Mouse (Mus musculus): Measurements from ENCODE around the gene Cpsf2. TPM values are rescaled to one million over a fixed set of nuclear protein-coding genes. Genes with fewer than 3 reads are reported as not detected.
"Not testable (repeated sequence)": the region's sequence is repeated elsewhere in the genome, so short reads cannot be mapped to it uniquely, and the experiment has no call there.

Cpsf2 gene
- polyA plus RNA-seq, 1 experiment from 2014 or later: 43.3 TPM

GRCm38 (mm10) chr12:101957942-101958544 is 17.7 kb upstream of the Cpsf2 start, which contains the start of gene Atxn3:
Gene Atxn3 (minus strand): TSS chr12:101958246.
- DNase-seq (ENCODE audit: low spot score) (peak; percentile 95), ATAC-seq (ENCODE audit: low FRiP score) (peak; percentile 100)
- Histone ChIP-seq H3K4me3 (ENCODE audit: low read depth, low read length) (peak within 1 kb of the TSS; percentile 86), H3K36me3 (ENCODE audit: control insufficient read depth, insufficient read depth, low read length) (no peaks in the 10 kb centered on the region), H3K4me2 (replicated peaks; ENCODE audit: low read depth, low read length) (peak within 1 kb of the TSS; percentile 54), H3K9ac (ENCODE audit: low read depth, low read length) (peak within 1 kb of the TSS; percentile 93), H3K9me3 (ENCODE audit: control insufficient read depth, low read length) (no peaks in the 10 kb centered on the region), H3K27ac (ENCODE audit: low read depth, low read length) (peak within 1 kb of the TSS; percentile 59; the same call in 1 of the 2 replicates), H3K4me1 (replicated peaks; ENCODE audit: control insufficient read depth, insufficient read depth, low read length) (no peaks in the 10 kb centered on the region), H3K27me3 (ENCODE audit: control insufficient read depth, insufficient read depth, low read length) (no peaks in the 10 kb centered on the region)
- under 1% methylated on average over 50 of the region's 54 CpGs for WGBS

- WGBS: 65% methylated on average over 9 of the region's 9 CpGs
- ATAC-seq (ENCODE audit: low FRiP score) (no peak; the same call in 1 of the 2 replicates), DNase-seq (ENCODE audit: low spot score) (no peak)
- Histone ChIP-seq H3K9me3 (ENCODE audit: control insufficient read depth, low read length) (no peaks in the 10 kb centered on the region), H3K27ac (ENCODE audit: low read depth, low read length) (no peak overlapping the region), H3K4me1 (replicated peaks; ENCODE audit: control insufficient read depth, insufficient read depth, low read length) (no peaks in the 10 kb centered on the region), H3K4me3 (ENCODE audit: low read depth, low read length) (0 out of 2 replicates have a peak overlapping the region, but pooled peaks have one; percentile 86), H3K27me3 (ENCODE audit: control insufficient read depth, insufficient read depth, low read length) (no peaks in the 10 kb centered on the region), H3K9ac (ENCODE audit: low read depth, low read length) (no peak overlapping the region), H3K36me3 (ENCODE audit: control insufficient read depth, insufficient read depth, low read length) (no peaks in the 10 kb centered on the region), H3K4me2 (replicated peaks; ENCODE audit: low read depth, low read length) (no peak overlapping the region; the same call in 1 of the 2 replicates)
Observed at GRCm38 (mm10) chr12:101958556-101958955, 17.2 kb upstream of the Cpsf2 start.

GRCm38 (mm10) chr12:101958960-101959780 is 16.6 kb upstream of the Cpsf2 start:
- not testable (repeated sequence) for H3K4me2 ChIP-seq (replicated peaks; ENCODE audit: low read depth, low read length); H3K4me3 ChIP-seq (ENCODE audit: low read depth, low read length); ATAC-seq (ENCODE audit: low FRiP score); H3K27ac ChIP-seq (ENCODE audit: low read depth, low read length); H3K36me3 ChIP-seq (ENCODE audit: control insufficient read depth, insufficient read depth, low read length); H3K27me3 ChIP-seq (ENCODE audit: control insufficient read depth, insufficient read depth, low read length); H3K9me3 ChIP-seq (ENCODE audit: control insufficient read depth, low read length); DNase-seq (ENCODE audit: low spot score); H3K9ac ChIP-seq (ENCODE audit: low read depth, low read length); H3K4me1 ChIP-seq (replicated peaks; ENCODE audit: control insufficient read depth, insufficient read depth, low read length)
- 90% methylated on average over 5 of the region's 5 CpGs for WGBS

- no peaks in the 10 kb centered on the region for H3K27me3 ChIP-seq (ENCODE audit: control insufficient read depth, insufficient read depth, low read length)
- H3K4me1 ChIP-seq (replicated peaks; ENCODE audit: control insufficient read depth, insufficient read depth, low read length): no peaks in the 10 kb centered on the region
- no peak overlapping the region for H3K9ac ChIP-seq (ENCODE audit: low read depth, low read length)
- no peak overlapping the region for H3K4me3 ChIP-seq (ENCODE audit: low read depth, low read length)
- DNase-seq (ENCODE audit: low spot score) (no peak), ATAC-seq (ENCODE audit: low FRiP score) (no peak)
- H3K9me3 ChIP-seq (ENCODE audit: control insufficient read depth, low read length): no peaks in the 10 kb centered on the region
- 94% methylated on average over 2 of the region's 2 CpGs for whole genome bisulfite sequencing
- no peaks in the 10 kb centered on the region for H3K36me3 ChIP-seq (ENCODE audit: control insufficient read depth, insufficient read depth, low read length)
- H3K27ac ChIP-seq (ENCODE audit: low read depth, low read length): no peak overlapping the region
- H3K4me2 ChIP-seq (replicated peaks; ENCODE audit: low read depth, low read length): no peak overlapping the region
Observed at GRCm38 (mm10) chr12:101971311-101971710, 4.5 kb upstream of the Cpsf2 start.

GRCm38 (mm10) chr12:101972230-101972629 is 3.6 kb upstream of the Cpsf2 start:
- 95% methylated on average over 3 of the region's 3 CpGs for WGBS
- no peak overlapping the region for H3K9ac ChIP-seq (ENCODE audit: low read depth, low read length)
- no peak for ATAC-seq (ENCODE audit: low FRiP score)

GRCm38 (mm10) chr12:101974571-101974970 is 1.2 kb upstream of the Cpsf2 start:
- H3K4me2 ChIP-seq (replicated peaks; ENCODE audit: low read depth, low read length): peak overlapping the region; percentile 48
- no peaks in the 10 kb centered on the region for H3K27me3 ChIP-seq (ENCODE audit: control insufficient read depth, insufficient read depth, low read length)
- no peak for ATAC-seq (ENCODE audit: low FRiP score)
- peak overlapping the region; percentile 89 for H3K9ac ChIP-seq (ENCODE audit: low read depth, low read length)
- H3K4me3 ChIP-seq (ENCODE audit: low read depth, low read length): peak overlapping the region; percentile 93
- no peaks in the 10 kb centered on the region for H3K36me3 ChIP-seq (ENCODE audit: control insufficient read depth, insufficient read depth, low read length)
- no peaks in the 10 kb centered on the region; the same call in 1 of the 2 replicates for H3K4me1 ChIP-seq (replicated peaks; ENCODE audit: control insufficient read depth, insufficient read depth, low read length)
- H3K27ac ChIP-seq (ENCODE audit: low read depth, low read length): no peak overlapping the region
- WGBS: 14% methylated on average over 1 of the region's 1 CpGs
- DNase-seq (ENCODE audit: low spot score): no peak
- H3K9me3 ChIP-seq (ENCODE audit: control insufficient read depth, low read length): no peaks in the 10 kb centered on the region

More at GRCm38 (mm10) chr12:101972230-101972629, 3.6 kb upstream of the Cpsf2 start:
- Histone ChIP-seq H3K4me2 (replicated peaks; ENCODE audit: low read depth, low read length) (no peak overlapping the region), H3K9me3 (ENCODE audit: control insufficient read depth, low read length) (no peaks in the 10 kb centered on the region), H3K4me3 (ENCODE audit: low read depth, low read length) (no peak overlapping the region), H3K4me1 (replicated peaks; ENCODE audit: control insufficient read depth, insufficient read depth, low read length) (no peaks in the 10 kb centered on the region; the same call in 1 of the 2 replicates), H3K36me3 (ENCODE audit: control insufficient read depth, insufficient read depth, low read length) (no peaks in the 10 kb centered on the region), H3K27ac (ENCODE audit: low read depth, low read length) (no peak overlapping the region), H3K27me3 (ENCODE audit: control insufficient read depth, insufficient read depth, low read length) (no peaks in the 10 kb centered on the region)
- DNase-seq (ENCODE audit: low spot score): no peak

- WGBS: 1% methylated on average over 23 of the region's 23 CpGs
- DNase-seq (ENCODE audit: low spot score): no peak
- H3K4me2 ChIP-seq (replicated peaks; ENCODE audit: low read depth, low read length): peak overlapping the region; percentile 48
Observed at GRCm38 (mm10) chr12:101975167-101975600, 604 bp upstream of the Cpsf2 start.

GRCm38 (mm10) chr12:101976651-101977403 is 1.0 kb downstream of the Cpsf2 start:
- H3K36me3 ChIP-seq (ENCODE audit: control insufficient read depth, insufficient read depth, low read length): no peaks in the 10 kb centered on the region
- H3K4me3 ChIP-seq (ENCODE audit: low read depth, low read length): peak overlapping the region; percentile 93
- H3K4me2 ChIP-seq (replicated peaks; ENCODE audit: low read depth, low read length): peak overlapping the region; percentile 78
- no peak overlapping the region for H3K27ac ChIP-seq (ENCODE audit: low read depth, low read length)
- ATAC-seq (ENCODE audit: low FRiP score) (no peak), DNase-seq (ENCODE audit: low spot score) (no peak)
- peak overlapping the region; percentile 89 for H3K9ac ChIP-seq (ENCODE audit: low read depth, low read length)
- 33% methylated on average over 13 of the region's 13 CpGs for WGBS
- H3K4me1 ChIP-seq (replicated peaks; ENCODE audit: control insufficient read depth, insufficient read depth, low read length): no peaks in the 10 kb centered on the region; the same call in 1 of the 2 replicates
- H3K9me3 ChIP-seq (ENCODE audit: control insufficient read depth, low read length): no peaks in the 10 kb centered on the region
- no peaks in the 10 kb centered on the region for H3K27me3 ChIP-seq (ENCODE audit: control insufficient read depth, insufficient read depth, low read length)

More at GRCm38 (mm10) chr12:101975167-101975600, 604 bp upstream of the Cpsf2 start:
- Histone ChIP-seq H3K9me3 (ENCODE audit: control insufficient read depth, low read length) (no peaks in the 10 kb centered on the region), H3K27me3 (ENCODE audit: control insufficient read depth, insufficient read depth, low read length) (no peaks in the 10 kb centered on the region), H3K27ac (ENCODE audit: low read depth, low read length) (peak overlapping the region; percentile 80), H3K36me3 (ENCODE audit: control insufficient read depth, insufficient read depth, low read length) (no peaks in the 10 kb centered on the region), H3K4me3 (ENCODE audit: low read depth, low read length) (peak overlapping the region; percentile 93), H3K4me1 (replicated peaks; ENCODE audit: control insufficient read depth, insufficient read depth, low read length) (no peaks in the 10 kb centered on the region; the same call in 1 of the 2 replicates), H3K9ac (ENCODE audit: low read depth, low read length) (peak overlapping the region; percentile 89)
- peak; percentile 76; the same call in 1 of the 2 replicates for ATAC-seq (ENCODE audit: low FRiP score)
